Mouse (Mus musculus) testis, adult 2 months (tissue): ENCODE measurements around the gene Il22ra1. TPM values are rescaled to one million over a fixed set of nuclear protein-coding genes. Genes with fewer than 3 reads are reported as not detected.

Experiments
- H3K27ac ChIP-seq: fragments of 200-500 bp; 2 replicates; pipeline ENCODE4 v1.5.1; 2012; ENCODE audit warnings: low read depth, low read length; ENCODE audit not compliant: control insufficient read depth, insufficient read depth
- H3K27me3 ChIP-seq: fragments of 200-500 bp; 2 replicates; pipeline ENCODE4 v1.6.1; 2012; ENCODE audit warnings: mild to moderate bottlenecking, low read length, moderate library complexity; ENCODE audit not compliant: control insufficient read depth, insufficient read depth
- H3K36me3 ChIP-seq: fragments of 200-500 bp; 2 replicates; pipeline ENCODE4 v1.6.1; 2012; ENCODE audit warnings: mild to moderate bottlenecking, low read length; ENCODE audit not compliant: control insufficient read depth, insufficient read depth
- H3K4me1 ChIP-seq: fragments of 200-500 bp; 2 replicates; pipeline ENCODE4 v1.6.1; 2012; ENCODE audit warnings: low read length; ENCODE audit not compliant: control insufficient read depth, insufficient read depth
- H3K4me3 ChIP-seq: fragments of 200-500 bp; 2 replicates; pipeline ENCODE4 v1.5.1; 2012; ENCODE audit warnings: low read depth, mild to moderate bottlenecking, low read length, moderate library complexity, mixed read lengths; ENCODE audit not compliant: control insufficient read depth
- CTCF ChIP-seq: fragments of 200-500 bp; IDR thresholded peaks from 2 replicates; pipeline ENCODE4 v1.5.1; 2012; ENCODE audit warnings: low read depth, mild to moderate bottlenecking, inconsistent platforms, low read length, moderate library complexity; ENCODE audit not compliant: control insufficient read depth, insufficient read depth, insufficient replicate concordance
- POLR2A ChIP-seq: fragments of 200-500 bp; IDR thresholded peaks from 2 replicates; pipeline ENCODE4 v1.6.1; 2012; ENCODE audit warnings: low read depth, mild to moderate bottlenecking, inconsistent platforms, low read length, moderate library complexity; ENCODE audit not compliant: control insufficient read depth
- polyA plus RNA-seq: library from polyadenylated mRNA; depleted of rRNA; stranded (reverse); fragments of >200 nt; gene quantifications from 2 replicates; pipeline ENCODE4 v1.2.3, GENCODE M21; 2012

Gene Il22ra1
- polyA plus RNA-seq, 1 experiment: 0.17 TPM

DNA sequence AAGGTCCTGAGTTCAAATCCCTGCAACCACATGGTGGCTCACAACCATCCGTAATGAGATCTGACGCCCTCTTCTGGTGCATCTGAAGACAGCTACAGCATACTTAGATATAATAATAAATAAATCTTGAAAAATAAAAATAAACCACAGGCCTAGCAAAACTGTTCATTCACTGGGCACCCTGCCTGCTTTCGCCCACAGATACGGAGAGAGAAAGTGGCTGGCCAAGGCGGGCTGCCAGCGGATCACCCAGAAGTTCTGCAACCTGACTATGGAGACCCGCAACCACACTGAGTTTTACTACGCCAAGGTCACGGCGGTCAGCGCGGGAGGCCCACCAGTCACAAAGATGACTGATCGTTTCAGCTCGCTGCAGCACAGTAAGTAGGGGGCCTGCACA is 5.9 kb downstream of the Il22ra1 start:
- Histone ChIP-seq H3K27me3 (no peaks in the 10 kb centered on the region), H3K4me3 (no peak overlapping the region), H3K4me1 (no peaks in the 10 kb centered on the region), H3K36me3 (no peaks in the 10 kb centered on the region), H3K27ac (no peak overlapping the region)
- TF ChIP-seq CTCF (no peak), POLR2A (no peak)

- H3K27ac ChIP-seq: no peak overlapping the region
- H3K27me3 ChIP-seq: no peaks in the 10 kb centered on the region
- TF ChIP-seq POLR2A (no peak), CTCF (no peak)
- no peaks in the 10 kb centered on the region for H3K36me3 ChIP-seq
- H3K4me3 ChIP-seq: no peak overlapping the region
- H3K4me1 ChIP-seq: no peaks in the 10 kb centered on the region
These were observed 8.9 kb downstream of the Il22ra1 start for GRCm38 (mm10) chr4:135736903-135737302.

- H3K27ac ChIP-seq: no peak overlapping the region
- no peaks in the 10 kb centered on the region for H3K27me3 ChIP-seq
- no peak for TF ChIP-seq POLR2A
- no peak for TF ChIP-seq CTCF
- H3K36me3 ChIP-seq: no peaks in the 10 kb centered on the region
- H3K4me3 ChIP-seq: no peak overlapping the region
- H3K4me1 ChIP-seq: no peaks in the 10 kb centered on the region
These were observed 10.3 kb downstream of the Il22ra1 start for GRCm38 (mm10) chr4:135738237-135738636.

DNA sequence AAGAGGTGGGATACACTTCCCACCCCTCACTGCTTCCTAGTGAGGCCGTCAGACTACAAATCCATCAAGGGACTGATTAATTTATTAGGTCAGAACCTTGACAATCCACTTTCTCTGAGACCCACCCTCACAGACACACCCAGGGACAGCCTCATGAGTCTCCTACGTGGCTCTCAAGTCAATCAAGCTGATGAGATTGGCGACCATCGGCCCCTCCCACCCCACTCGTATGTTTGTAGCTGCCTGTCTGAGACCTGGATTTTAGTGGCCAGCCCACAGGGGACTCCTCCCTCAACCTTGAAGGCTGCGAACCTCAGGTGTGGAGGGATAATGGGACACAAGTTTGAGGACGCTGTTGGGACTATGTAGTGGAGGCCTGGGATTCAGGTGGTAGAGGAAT is 11.2 kb downstream of the Il22ra1 start:
- Histone ChIP-seq H3K4me1 (no peaks in the 10 kb centered on the region), H3K36me3 (no peaks in the 10 kb centered on the region), H3K27ac (no peak overlapping the region), H3K27me3 (no peaks in the 10 kb centered on the region), H3K4me3 (no peak overlapping the region)
- TF ChIP-seq CTCF (no peak), POLR2A (no peak)

GRCm38 (mm10) chr4:135739672-135740071 is 11.7 kb downstream of the Il22ra1 start:
- no peaks in the 10 kb centered on the region for H3K4me1 ChIP-seq
- no peak overlapping the region for H3K27ac ChIP-seq
- no peaks in the 10 kb centered on the region for H3K27me3 ChIP-seq
- TF ChIP-seq CTCF: no peak
- no peak for TF ChIP-seq POLR2A
- no peaks in the 10 kb centered on the region for H3K36me3 ChIP-seq
- no peak overlapping the region for H3K4me3 ChIP-seq

GRCm38 (mm10) chr4:135743520-135743919 is 15.5 kb downstream of the Il22ra1 start:
- H3K4me3 ChIP-seq: no peak overlapping the region
- TF ChIP-seq CTCF (no peak), POLR2A (no peak)
- no peaks in the 10 kb centered on the region for H3K27me3 ChIP-seq
- no peaks in the 10 kb centered on the region for H3K36me3 ChIP-seq
- no peaks in the 10 kb centered on the region; the same call in 1 of the 2 replicates for H3K4me1 ChIP-seq
- no peak overlapping the region for H3K27ac ChIP-seq

GRCm38 (mm10) chr4:135744726-135745448 is 16.9 kb downstream of the Il22ra1 start:
- Histone ChIP-seq H3K27me3 (no peaks in the 10 kb centered on the region), H3K27ac (no peak overlapping the region), H3K36me3 (no peaks in the 10 kb centered on the region), H3K4me1 (no peaks in the 10 kb centered on the region; the same call in 1 of the 2 replicates), H3K4me3 (no peak overlapping the region)
- TF ChIP-seq CTCF (no peak), POLR2A (no peak)
